Mouse (Mus musculus): ENCODE results near the gene Isoc2a. TPM values are rescaled to one million over a fixed set of nuclear protein-coding genes. Genes with fewer than 3 reads are reported as not detected.

The Isoc2a gene
- total and polyA plus RNA-seq, 2 experiments from 2014 or later, result 1.4 to 15.2 TPM

GRCm38 (mm10) chr7:4918681-4919080, 41.7 kb downstream of the Isoc2a start:
- peaks cover 32% of the 10 kb centered on the region for H3K36me3 ChIP-seq (replicated peaks; ENCODE audit: control insufficient read depth, insufficient read depth, low read length)
- no peak overlapping the region for H3K4me2 ChIP-seq (ENCODE audit: low read depth, low read length)
- TF ChIP-seq EP300 (IDR thresholded peaks at IDR 0.05; ENCODE audit: low read depth), result no peak
- TF ChIP-seq CTCF (IDR thresholded peaks at IDR 0.05; ENCODE audit: low read depth), result no peak
- no peak overlapping the region for H3K27ac ChIP-seq (ENCODE audit: low read depth)
- no peaks in the 10 kb centered on the region for H3K9me3 ChIP-seq (replicated peaks; ENCODE audit: control insufficient read depth, low read length)
- H3K27me3 ChIP-seq (ENCODE audit: control insufficient read depth, insufficient read depth, low read length), result no peaks in the 10 kb centered on the region
- H3K4me1 ChIP-seq (ENCODE audit: control insufficient read depth, insufficient read depth), result peaks cover 23% of the 10 kb centered on the region
- no peak overlapping the region for H3K9ac ChIP-seq (replicated peaks; ENCODE audit: low read depth, low read length)
- DNase-seq (ENCODE audit: low spot score) (no peak), ATAC-seq (ENCODE audit: insufficient read depth, low read depth) (no peak)
- H3K4me3 ChIP-seq (ENCODE audit: low read depth, low read length), result no peak overlapping the region
- WGBS, result 88% methylated on average over 15 of the region's 15 CpGs

- no peak for TF ChIP-seq CTCF (IDR thresholded peaks at IDR 0.05; ENCODE audit: low read depth)
- no peak for TF ChIP-seq EP300 (IDR thresholded peaks at IDR 0.05; ENCODE audit: low read depth)
- H3K4me3 ChIP-seq (ENCODE audit: low read depth, low read length), result no peak overlapping the region
- H3K4me1 ChIP-seq (ENCODE audit: control insufficient read depth, insufficient read depth), result peaks cover 26% of the 10 kb centered on the region
Observed at GRCm38 (mm10) chr7:4919096-4919495, 42.1 kb downstream of the Isoc2a start.

DNA sequence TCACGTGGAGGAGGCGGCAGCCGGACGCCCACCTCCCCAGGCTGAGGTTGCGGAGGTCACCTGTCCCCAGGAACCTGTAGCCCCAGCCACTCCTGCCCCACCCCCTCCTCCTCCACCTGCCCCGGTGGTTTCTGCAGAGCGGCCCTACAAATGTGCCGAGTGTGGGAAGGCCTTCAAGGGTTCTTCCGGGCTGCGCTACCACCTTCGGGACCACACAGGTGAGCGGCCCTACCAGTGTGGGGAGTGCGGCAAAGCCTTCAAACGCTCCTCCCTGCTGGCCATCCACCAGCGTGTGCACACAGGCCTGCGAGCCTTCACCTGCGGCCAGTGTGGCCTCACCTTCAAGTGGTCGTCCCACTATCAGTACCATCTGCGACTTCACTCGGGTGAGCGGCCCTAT, 43.0 kb downstream of the Isoc2a start:
- Histone ChIP-seq H3K4me1 (ENCODE audit: control insufficient read depth, insufficient read depth) (peaks cover 22% of the 10 kb centered on the region), H3K27me3 (ENCODE audit: control insufficient read depth, insufficient read depth, low read length) (no peaks in the 10 kb centered on the region), H3K4me2 (ENCODE audit: low read depth, low read length) (no peak overlapping the region), H3K36me3 (replicated peaks; ENCODE audit: control insufficient read depth, insufficient read depth, low read length) (peaks cover 32% of the 10 kb centered on the region), H3K27ac (ENCODE audit: low read depth) (no peak overlapping the region), H3K9ac (replicated peaks; ENCODE audit: low read depth, low read length) (no peak overlapping the region), H3K9me3 (replicated peaks; ENCODE audit: control insufficient read depth, low read length) (no peaks in the 10 kb centered on the region), H3K4me3 (ENCODE audit: low read depth, low read length) (no peak overlapping the region)
- no peak for DNase-seq (ENCODE audit: low spot score)
- WGBS, result 91% methylated on average over 21 of the region's 21 CpGs
- TF ChIP-seq CTCF (IDR thresholded peaks at IDR 0.05; ENCODE audit: low read depth) (no peak), EP300 (IDR thresholded peaks at IDR 0.05; ENCODE audit: low read depth) (no peak)
- no peak for ATAC-seq (ENCODE audit: insufficient read depth, low read depth)

More at GRCm38 (mm10) chr7:4919096-4919495, 42.1 kb downstream of the Isoc2a start:
- no peak for ATAC-seq (ENCODE audit: insufficient read depth, low read depth)
- Histone ChIP-seq H3K4me2 (ENCODE audit: low read depth, low read length) (no peak overlapping the region), H3K9ac (replicated peaks; ENCODE audit: low read depth, low read length) (no peak overlapping the region), H3K27me3 (ENCODE audit: control insufficient read depth, insufficient read depth, low read length) (no peaks in the 10 kb centered on the region), H3K9me3 (replicated peaks; ENCODE audit: control insufficient read depth, low read length) (no peaks in the 10 kb centered on the region), H3K36me3 (replicated peaks; ENCODE audit: control insufficient read depth, insufficient read depth, low read length) (peaks cover 32% of the 10 kb centered on the region), H3K27ac (ENCODE audit: low read depth) (no peak overlapping the region)
- 84% methylated on average over 20 of the region's 21 CpGs for WGBS
- no peak for DNase-seq (ENCODE audit: low spot score)

GRCm38 (mm10) chr7:4920496-4920895, 43.5 kb downstream of the Isoc2a start:
- 90% methylated on average over 19 of the region's 19 CpGs for WGBS
- no peak overlapping the region for H3K9ac ChIP-seq (replicated peaks; ENCODE audit: low read depth, low read length)
- peaks cover 32% of the 10 kb centered on the region for H3K36me3 ChIP-seq (replicated peaks; ENCODE audit: control insufficient read depth, insufficient read depth, low read length)
- TF ChIP-seq EP300 (IDR thresholded peaks at IDR 0.05; ENCODE audit: low read depth) (no peak), CTCF (IDR thresholded peaks at IDR 0.05; ENCODE audit: low read depth) (no peak)
- no peak overlapping the region for H3K4me3 ChIP-seq (ENCODE audit: low read depth, low read length)
- no peak overlapping the region for H3K4me2 ChIP-seq (ENCODE audit: low read depth, low read length)
- no peaks in the 10 kb centered on the region for H3K9me3 ChIP-seq (replicated peaks; ENCODE audit: control insufficient read depth, low read length)
- ATAC-seq (ENCODE audit: insufficient read depth, low read depth) (no peak), DNase-seq (ENCODE audit: low spot score) (no peak)
- peaks cover 22% of the 10 kb centered on the region for H3K4me1 ChIP-seq (ENCODE audit: control insufficient read depth, insufficient read depth)
- H3K27me3 ChIP-seq (ENCODE audit: control insufficient read depth, insufficient read depth, low read length), result no peaks in the 10 kb centered on the region
- peak overlapping the region; percentile 77 for H3K27ac ChIP-seq (ENCODE audit: low read depth)

- H3K4me2 ChIP-seq (ENCODE audit: low read depth, low read length), result 0 out of 2 replicates have a peak overlapping the region, but pooled peaks have one; percentile 13
- H3K27ac ChIP-seq (ENCODE audit: low read depth), result peak overlapping the region; percentile 77
- DNase-seq (ENCODE audit: low spot score), result peak; percentile 46
- H3K9ac ChIP-seq (replicated peaks; ENCODE audit: low read depth, low read length), result no peak overlapping the region
- 27% methylated on average over 23 of the region's 23 CpGs for WGBS
- H3K9me3 ChIP-seq (replicated peaks; ENCODE audit: control insufficient read depth, low read length), result no peaks in the 10 kb centered on the region
- TF ChIP-seq CTCF (IDR thresholded peaks at IDR 0.05; ENCODE audit: low read depth), result no peak
- TF ChIP-seq EP300 (IDR thresholded peaks at IDR 0.05; ENCODE audit: low read depth), result no peak; the same call in 1 of the 2 replicates
- H3K36me3 ChIP-seq (replicated peaks; ENCODE audit: control insufficient read depth, insufficient read depth, low read length), result peaks cover 32% of the 10 kb centered on the region
- ATAC-seq (ENCODE audit: insufficient read depth, low read depth), result peak; percentile 27
- no peak overlapping the region for H3K4me3 ChIP-seq (ENCODE audit: low read depth, low read length)
- no peaks in the 10 kb centered on the region for H3K27me3 ChIP-seq (ENCODE audit: control insufficient read depth, insufficient read depth, low read length)
- peaks cover 22% of the 10 kb centered on the region for H3K4me1 ChIP-seq (ENCODE audit: control insufficient read depth, insufficient read depth)
Observed at GRCm38 (mm10) chr7:4920976-4921823, 44.2 kb downstream of the Isoc2a start.
